Mouse (Mus musculus): ENCODE data around the gene Ano1. TPM values are rescaled to one million over a fixed set of nuclear protein-coding genes. Genes with fewer than 3 reads are reported as not detected.

Ano1 gene
- polyA plus RNA-seq, 1 experiment, result 83.6 TPM

- DNase-seq (ENCODE audit: low spot score), result no peak
These were observed 12.9 kb upstream of the Ano1 start for GRCm38 (mm10) chr7:144764537-144765282.

- no peak for DNase-seq (ENCODE audit: low spot score)
These were observed 12.2 kb upstream of the Ano1 start for GRCm38 (mm10) chr7:144764013-144764412.

GRCm38 (mm10) chr7:144762496-144763235 lies 10.9 kb upstream of the Ano1 start:
- DNase-seq (ENCODE audit: low spot score), result no peak

- no peak for DNase-seq (ENCODE audit: low spot score)
These were observed 8.5 kb upstream of the Ano1 start for GRCm38 (mm10) chr7:144760228-144760627.

GRCm38 (mm10) chr7:144759455-144759854 lies 7.7 kb upstream of the Ano1 start:
- DNase-seq (ENCODE audit: low spot score), result no peak

- DNase-seq (ENCODE audit: low spot score), result no peak
These were observed 4.0 kb upstream of the Ano1 start for GRCm38 (mm10) chr7:144755511-144756378.

- DNase-seq (ENCODE audit: low spot score), result no peak
These were observed 2.9 kb upstream of the Ano1 start for GRCm38 (mm10) chr7:144754722-144755121.

GRCm38 (mm10) chr7:144753657-144754031 lies 1.9 kb upstream of the Ano1 start:
- no peak for DNase-seq (ENCODE audit: low spot score)

- DNase-seq (ENCODE audit: low spot score), result no peak
These were observed 1.3 kb upstream of the Ano1 start for GRCm38 (mm10) chr7:144752919-144753656.

GRCm38 (mm10) chr7:144747756-144748155 lies 4.0 kb downstream of the Ano1 start:
- no peak for DNase-seq (ENCODE audit: low spot score)

- DNase-seq (ENCODE audit: low spot score), result no peak
These were observed 5.3 kb downstream of the Ano1 start for GRCm38 (mm10) chr7:144746466-144746865.

GRCm38 (mm10) chr7:144743874-144744273 lies 7.9 kb downstream of the Ano1 start:
- DNase-seq (ENCODE audit: low spot score), result no peak

GRCm38 (mm10) chr7:144740643-144741042 lies 11.1 kb downstream of the Ano1 start:
- DNase-seq (ENCODE audit: low spot score), result no peak

- DNase-seq (ENCODE audit: low spot score), result no peak
These were observed 12.0 kb downstream of the Ano1 start for GRCm38 (mm10) chr7:144739810-144740209.

GRCm38 (mm10) chr7:144738357-144738798 lies 13.4 kb downstream of the Ano1 start:
- DNase-seq (ENCODE audit: low spot score), result no peak

GRCm38 (mm10) chr7:144731897-144732291 lies 19.9 kb downstream of the Ano1 start:
- DNase-seq (ENCODE audit: low spot score), result no peak

- no peak for DNase-seq (ENCODE audit: low spot score)
These were observed 20.4 kb downstream of the Ano1 start for GRCm38 (mm10) chr7:144731182-144731896.

- no peak for DNase-seq (ENCODE audit: low spot score)
These were observed 27.5 kb downstream of the Ano1 start for GRCm38 (mm10) chr7:144724283-144724682.

- no peak for DNase-seq (ENCODE audit: low spot score)
These were observed 31.8 kb downstream of the Ano1 start for GRCm38 (mm10) chr7:144719956-144720355.

- no peak for DNase-seq (ENCODE audit: low spot score)
These were observed 34.0 kb downstream of the Ano1 start for GRCm38 (mm10) chr7:144717736-144718135.

GRCm38 (mm10) chr7:144697870-144698269 lies 53.9 kb downstream of the Ano1 start:
- DNase-seq (ENCODE audit: low spot score), result no peak

Data from urinary bladder, adult 2 months (tissue).